Mouse (Mus musculus) ES-Bruce4 (cell line): ENCODE data around the gene Zbtb16. TPM values are rescaled to one million over a fixed set of nuclear protein-coding genes. Genes with fewer than 3 reads are reported as not detected.

Experiments used
- H3K27ac ChIP-seq: 2 replicates; pipeline ENCODE4 v1.5.1; 2012; ENCODE audit warnings: low read length, inconsistent platforms; ENCODE audit not compliant: insufficient read depth
- H3K27me3 ChIP-seq: 2 replicates; pipeline ENCODE4 v1.6.1; 2012; ENCODE audit warnings: mild to moderate bottlenecking, low read length, inconsistent platforms; ENCODE audit not compliant: control insufficient read depth, poor library complexity, insufficient read depth, severe bottlenecking
- H3K36me3 ChIP-seq: 2 replicates; pipeline ENCODE4 v1.6.1; 2012; ENCODE audit warnings: inconsistent platforms, mild to moderate bottlenecking, low read length, moderate library complexity; ENCODE audit not compliant: control insufficient read depth, poor library complexity, insufficient read depth, severe bottlenecking
- H3K4me1 ChIP-seq: one replicate; pipeline ENCODE4 v1.8.1; 2011; ENCODE audit warnings: low read length; ENCODE audit not compliant: control insufficient read depth, insufficient read depth
- H3K4me3 ChIP-seq: 2 replicates; pipeline ENCODE4 v1.5.1; 2011; ENCODE audit warnings: low read depth, mild to moderate bottlenecking, low read length
- H3K9ac ChIP-seq: 2 replicates; pipeline ENCODE4 v1.6.1; 2012; ENCODE audit warnings: low read depth, mild to moderate bottlenecking, inconsistent platforms; ENCODE audit not compliant: poor library complexity, severe bottlenecking
- H3K9me3 ChIP-seq: replicated peaks from 2 replicates; pipeline ENCODE4 v1.6.1; 2012; ENCODE audit warnings: mild to moderate bottlenecking, low read length, inconsistent platforms; ENCODE audit not compliant: control insufficient read depth, poor library complexity, insufficient read depth, severe bottlenecking
- CTCF ChIP-seq: IDR thresholded peaks from one replicate; pipeline ENCODE4 v1.8.1; 2011; ENCODE audit warnings: low read depth, low read length
- EP300 ChIP-seq: IDR thresholded peaks from 2 replicates; pipeline ENCODE4 v1.6.1; 2011; ENCODE audit warnings: low read depth, low read length; ENCODE audit not compliant: insufficient read depth
- POLR2A ChIP-seq: IDR thresholded peaks from one replicate; pipeline ENCODE4 v1.8.1; 2011; ENCODE audit warnings: low read length; ENCODE audit not compliant: insufficient read depth
- polyA plus RNA-seq: library from polyadenylated mRNA; stranded (reverse); fragments of >200 nt; gene quantifications from 2 replicates; pipeline ENCODE4 v1.2.4, GENCODE M21; 2011; ENCODE audit warnings: low read depth; ENCODE audit not compliant: missing spikeins, insufficient read depth, insufficient read length

Zbtb16 gene
- polyA plus RNA-seq, 1 experiment: 0.49 TPM

GRCm38 (mm10) chr9:48662361-48663051 is 173.5 kb downstream of the Zbtb16 start:
- H3K27me3 ChIP-seq: no peaks in the 10 kb centered on the region
- H3K27ac ChIP-seq: no peak overlapping the region
- H3K9ac ChIP-seq: no peak overlapping the region
- no peaks in the 10 kb centered on the region for H3K9me3 ChIP-seq
- no peaks in the 10 kb centered on the region for H3K4me1 ChIP-seq
- H3K4me3 ChIP-seq: no peak overlapping the region
- no peak for TF ChIP-seq EP300
- TF ChIP-seq CTCF: no peak
- TF ChIP-seq POLR2A: no peak
- no peaks in the 10 kb centered on the region for H3K36me3 ChIP-seq

GRCm38 (mm10) chr9:48661225-48662023 is 174.6 kb downstream of the Zbtb16 start:
- Histone ChIP-seq H3K9ac (no peak overlapping the region), H3K36me3 (no peaks in the 10 kb centered on the region), H3K4me1 (no peaks in the 10 kb centered on the region), H3K4me3 (no peak overlapping the region), H3K27ac (no peak overlapping the region), H3K27me3 (no peaks in the 10 kb centered on the region), H3K9me3 (no peaks in the 10 kb centered on the region)
- TF ChIP-seq POLR2A (no peak), EP300 (no peak), CTCF (no peak)

GRCm38 (mm10) chr9:48655525-48656169 is 180.4 kb downstream of the Zbtb16 start:
- Histone ChIP-seq H3K9me3 (no peaks in the 10 kb centered on the region), H3K27me3 (no peaks in the 10 kb centered on the region), H3K4me3 (no peak overlapping the region), H3K4me1 (peaks cover 2% of the 10 kb centered on the region), H3K27ac (no peak overlapping the region), H3K36me3 (no peaks in the 10 kb centered on the region), H3K9ac (no peak overlapping the region)
- no peak for TF ChIP-seq EP300
- TF ChIP-seq POLR2A: no peak
- no peak for TF ChIP-seq CTCF

GRCm38 (mm10) chr9:48654730-48655129 is 181.3 kb downstream of the Zbtb16 start:
- H3K36me3 ChIP-seq: no peaks in the 10 kb centered on the region
- no peak overlapping the region for H3K27ac ChIP-seq
- H3K4me1 ChIP-seq: peaks cover 2% of the 10 kb centered on the region
- H3K9ac ChIP-seq: no peak overlapping the region
- H3K9me3 ChIP-seq: no peaks in the 10 kb centered on the region
- H3K4me3 ChIP-seq: no peak overlapping the region
- TF ChIP-seq EP300 (no peak), POLR2A (no peak), CTCF (no peak)
- H3K27me3 ChIP-seq: no peaks in the 10 kb centered on the region

GRCm38 (mm10) chr9:48653399-48654070 is 182.5 kb downstream of the Zbtb16 start:
- no peak for TF ChIP-seq POLR2A
- no peak for TF ChIP-seq CTCF
- no peak for TF ChIP-seq EP300
- H3K27me3 ChIP-seq: no peaks in the 10 kb centered on the region
- no peaks in the 10 kb centered on the region for H3K36me3 ChIP-seq
- H3K27ac ChIP-seq: no peak overlapping the region
- H3K9me3 ChIP-seq: no peaks in the 10 kb centered on the region
- peaks cover 2% of the 10 kb centered on the region for H3K4me1 ChIP-seq
- no peak overlapping the region for H3K9ac ChIP-seq
- no peak overlapping the region for H3K4me3 ChIP-seq
